Mouse (Mus musculus) neural tube, embryonic 14.5 days (tissue): ENCODE results near the gene Nectin1. TPM values are rescaled to one million over a fixed set of nuclear protein-coding genes. Genes with fewer than 3 reads are reported as not detected.

Experiments
- ATAC-seq: fragments of 200-750 bp; cut with Nextera tagmentation; 2 replicates; pipeline ENCODE4 v1.8.0; 2017; ENCODE audit warnings: low read depth, mild to moderate bottlenecking, moderate TSS enrichment, moderate library complexity
- H3K27ac ChIP-seq: fragments of 300-500 bp; sonication (generic); 2 replicates; pipeline ENCODE4 v1.5.1; 2014; ENCODE audit warnings: low read depth, mild to moderate bottlenecking, control low read depth, low read length, moderate library complexity, mixed read lengths
- H3K27me3 ChIP-seq: fragments of 300-500 bp; sonication (generic); 2 replicates; pipeline ENCODE4 v1.6.1; 2014; ENCODE audit warnings: low read length; ENCODE audit not compliant: control insufficient read depth, insufficient read depth
- H3K36me3 ChIP-seq: fragments of 300-500 bp; sonication (generic); 2 replicates; pipeline ENCODE4 v1.6.1; 2014; ENCODE audit warnings: low read length, mixed read lengths; ENCODE audit not compliant: control insufficient read depth, insufficient read depth
- H3K4me1 ChIP-seq: fragments of 300-500 bp; sonication (generic); 2 replicates; pipeline ENCODE4 v1.6.1; 2014; ENCODE audit warnings: low read length; ENCODE audit not compliant: control insufficient read depth, insufficient read depth
- H3K4me2 ChIP-seq: fragments of 300-500 bp; sonication (generic); 2 replicates; pipeline ENCODE4 v1.6.1; 2014; ENCODE audit warnings: mild to moderate bottlenecking, low read depth, low read length, control low read depth
- H3K4me3 ChIP-seq: fragments of 300-500 bp; sonication (generic); 2 replicates; pipeline ENCODE4 v1.5.1; 2014; ENCODE audit warnings: low read depth, low read length, control low read depth, mixed read lengths
- H3K9ac ChIP-seq: fragments of 300-500 bp; sonication (generic); replicated peaks from 2 replicates; pipeline ENCODE4 v1.6.1; 2014; ENCODE audit warnings: low read depth, mild to moderate bottlenecking, control low read depth, low read length, mixed read lengths
- H3K9me3 ChIP-seq: fragments of 300-500 bp; sonication (generic); 2 replicates; pipeline ENCODE4 v1.6.1; 2016; ENCODE audit warnings: low read length; ENCODE audit not compliant: control insufficient read depth
- WGBS: fragments of 180-500 bp; shearing (Covaris S2); extraction: QIAGEN DNeasy Blood & Tissue Kit; methylation state at CpG from one replicate; pipeline ENCODE4 v1.1.7; 2014; 5-methylcytosine and 5-hydroxymethylcytosine counted together
- polyA plus RNA-seq: library from polyadenylated mRNA; unstranded; fragments of >200 nt; fragmentation: Nextera tagmentation; extraction: Ambion mirVana; gene quantifications from 2 replicates; pipeline ENCODE4 v1.2.1, GENCODE M21; 2014

The Nectin1 gene
- polyA plus RNA-seq, 1 experiment from 2014 or later, result 21.1 TPM

GRCm38 (mm10) chr9:43719407-43719839, 24.4 kb upstream of the Nectin1 start:
- Histone ChIP-seq H3K27me3 (no peaks in the 10 kb centered on the region), H3K9ac (no peak overlapping the region), H3K4me3 (no peak overlapping the region), H3K9me3 (no peaks in the 10 kb centered on the region), H3K4me1 (no peaks in the 10 kb centered on the region), H3K4me2 (no peak overlapping the region), H3K27ac (no peak overlapping the region), H3K36me3 (no peaks in the 10 kb centered on the region)
- WGBS, result 82% methylated on average over 4 of the region's 4 CpGs
- no peak for ATAC-seq

DNA sequence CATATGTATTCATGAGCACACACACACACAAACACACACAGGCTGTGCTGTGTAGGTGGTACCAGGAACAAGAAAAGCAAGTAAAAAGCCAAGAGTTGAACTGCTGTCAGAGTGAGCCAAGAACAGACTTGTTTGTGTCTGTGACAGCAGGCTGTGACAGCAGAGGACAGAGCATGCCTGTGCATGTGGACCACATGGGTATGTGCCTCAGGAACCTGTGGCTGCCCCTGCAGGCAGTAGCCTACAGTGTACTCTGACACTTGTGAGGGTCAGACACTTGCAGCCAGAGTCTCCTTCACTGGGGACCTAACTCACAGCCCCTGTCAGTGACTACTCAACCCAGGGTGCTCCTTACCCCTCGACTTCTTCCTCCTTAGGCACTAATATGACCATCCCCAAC, 23.7 kb upstream of the Nectin1 start:
- Histone ChIP-seq H3K9ac (no peak overlapping the region), H3K27me3 (no peaks in the 10 kb centered on the region), H3K9me3 (no peaks in the 10 kb centered on the region), H3K27ac (no peak overlapping the region), H3K36me3 (no peaks in the 10 kb centered on the region), H3K4me3 (no peak overlapping the region), H3K4me1 (no peaks in the 10 kb centered on the region), H3K4me2 (no peak overlapping the region)
- 80% methylated on average over 1 of the region's 1 CpGs for WGBS
- no peak for ATAC-seq

DNA sequence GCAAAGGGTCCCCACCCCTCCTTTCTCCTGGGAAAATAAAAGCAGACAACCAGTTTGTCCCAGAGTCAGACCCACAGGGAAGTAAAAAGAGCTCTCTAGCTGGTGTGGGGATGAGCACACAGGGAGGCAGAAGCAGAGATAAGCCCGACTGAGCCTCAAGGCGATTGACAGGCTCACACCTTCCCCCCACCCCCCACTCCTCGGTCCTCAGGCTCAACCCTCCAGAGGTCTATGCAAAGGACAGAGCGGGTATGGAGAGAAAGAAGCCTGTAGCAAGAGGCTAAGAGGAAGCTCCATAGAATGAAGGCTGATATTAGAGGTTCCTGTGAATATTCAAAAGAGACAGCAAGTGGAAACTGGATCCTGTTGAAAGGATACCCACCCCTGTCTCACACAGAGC, 19.7 kb upstream of the Nectin1 start:
- H3K4me2 ChIP-seq, result no peak overlapping the region
- no peaks in the 10 kb centered on the region for H3K4me1 ChIP-seq
- H3K27me3 ChIP-seq, result no peaks in the 10 kb centered on the region
- H3K4me3 ChIP-seq, result no peak overlapping the region
- no peak for ATAC-seq
- H3K36me3 ChIP-seq, result no peaks in the 10 kb centered on the region
- no peak overlapping the region for H3K27ac ChIP-seq
- 34% methylated on average over 4 of the region's 4 CpGs for WGBS
- H3K9me3 ChIP-seq, result no peaks in the 10 kb centered on the region
- H3K9ac ChIP-seq, result no peak overlapping the region

DNA sequence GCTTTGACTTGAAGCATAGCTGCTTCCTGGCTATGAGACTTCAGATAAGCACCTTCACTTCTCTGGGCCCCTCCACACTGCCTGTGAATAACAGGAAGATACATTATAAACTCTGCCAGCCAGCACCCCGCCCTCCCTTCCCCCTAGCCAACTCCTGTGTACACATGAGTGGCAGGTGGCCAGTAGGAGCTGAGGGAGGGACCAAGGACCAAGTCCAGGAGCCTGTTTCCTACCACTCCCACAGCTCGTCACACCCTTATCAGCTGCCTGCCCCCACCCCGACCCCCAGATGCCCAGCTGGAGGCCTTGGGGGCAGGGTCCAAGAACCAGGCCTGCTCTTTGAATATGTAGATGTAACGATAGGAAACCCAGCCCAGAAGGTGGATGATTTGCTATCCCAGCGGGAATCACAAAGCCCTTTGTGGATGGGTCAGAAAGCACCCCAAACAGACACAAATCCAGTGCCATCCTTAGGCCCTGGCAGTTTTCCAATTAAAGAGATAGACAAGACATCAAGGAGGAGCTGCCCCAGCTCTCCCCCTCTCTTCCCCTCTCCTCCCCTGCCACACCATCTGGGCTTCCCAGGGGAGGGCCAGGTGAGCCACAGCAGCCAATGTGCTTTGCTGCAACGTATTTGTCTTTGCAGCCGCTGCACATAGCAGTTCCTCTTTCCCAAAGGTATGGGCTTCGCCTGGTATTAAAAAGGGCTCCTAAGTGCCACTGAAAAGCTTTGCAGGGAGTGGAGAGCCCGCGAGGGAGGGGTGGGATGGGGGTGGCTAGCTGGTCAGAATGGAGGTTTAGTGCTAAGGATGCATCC, 14.1 kb upstream of the Nectin1 start:
- H3K36me3 ChIP-seq, result no peaks in the 10 kb centered on the region
- peaks cover 12% of the 10 kb centered on the region for H3K4me1 ChIP-seq
- no peak overlapping the region for H3K9ac ChIP-seq
- no peak overlapping the region for H3K27ac ChIP-seq
- no peak overlapping the region for H3K4me2 ChIP-seq
- H3K4me3 ChIP-seq, result no peak overlapping the region
- H3K27me3 ChIP-seq, result no peaks in the 10 kb centered on the region
- no peaks in the 10 kb centered on the region for H3K9me3 ChIP-seq
- ATAC-seq, result no peak
- 11% methylated on average over 10 of the region's 10 CpGs for whole genome bisulfite sequencing

DNA sequence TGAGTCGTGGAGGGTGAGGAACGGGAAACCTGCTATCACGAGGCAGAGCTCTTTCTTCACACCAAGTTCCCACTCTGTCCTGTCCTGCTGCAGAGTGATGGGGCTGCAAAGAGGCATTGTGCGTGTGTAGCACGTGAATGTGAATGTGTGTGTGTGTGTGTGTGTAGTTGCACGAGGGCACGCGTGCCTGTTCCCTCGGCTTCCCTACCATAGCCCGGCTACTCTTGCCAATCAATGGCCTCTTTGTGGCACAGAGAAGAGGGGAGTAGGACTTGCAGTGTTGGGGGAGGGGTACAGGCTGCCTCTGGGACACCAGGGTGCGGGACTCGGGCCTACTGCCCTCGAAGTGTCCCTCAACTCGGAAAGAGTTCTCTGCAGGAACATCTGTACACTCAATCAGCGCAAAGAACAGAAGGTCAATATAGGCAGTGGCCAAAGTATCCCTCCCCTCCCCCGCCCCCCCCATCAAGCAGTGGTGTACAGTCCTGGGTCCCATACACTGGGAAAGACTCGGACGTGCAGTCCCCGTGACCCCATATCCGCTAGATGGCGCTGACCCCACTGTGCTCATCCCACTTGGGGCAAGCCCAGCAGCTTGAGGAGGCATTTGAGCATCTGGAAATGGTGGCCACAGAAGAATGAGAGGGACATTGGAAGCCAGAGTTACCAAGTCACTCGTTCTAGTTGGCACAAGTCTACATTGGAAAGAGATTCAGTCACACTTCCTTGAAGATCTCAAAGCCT, 13.3 kb upstream of the Nectin1 start:
- no peak overlapping the region for H3K4me3 ChIP-seq
- H3K27me3 ChIP-seq, result no peaks in the 10 kb centered on the region
- 9% methylated on average over 22 of the region's 22 CpGs for WGBS
- H3K4me2 ChIP-seq, result no peak overlapping the region
- H3K36me3 ChIP-seq, result no peaks in the 10 kb centered on the region
- ATAC-seq, result no peak; the same call in 1 of the 2 replicates
- peaks cover 12% of the 10 kb centered on the region for H3K4me1 ChIP-seq
- H3K27ac ChIP-seq, result no peak overlapping the region
- no peaks in the 10 kb centered on the region for H3K9me3 ChIP-seq
- H3K9ac ChIP-seq, result no peak overlapping the region

- no peak for ATAC-seq
- Histone ChIP-seq H3K27ac (no peak overlapping the region), H3K9me3 (no peaks in the 10 kb centered on the region), H3K9ac (no peak overlapping the region), H3K4me1 (peaks cover 12% of the 10 kb centered on the region), H3K27me3 (no peaks in the 10 kb centered on the region), H3K4me3 (no peak overlapping the region), H3K36me3 (no peaks in the 10 kb centered on the region), H3K4me2 (no peak overlapping the region)
- 72% methylated on average over 6 of the region's 6 CpGs for WGBS
Measured at GRCm38 (mm10) chr9:43731880-43732279, 11.9 kb upstream of the Nectin1 start.

- WGBS, result 22% methylated on average over 8 of the region's 8 CpGs
- no peak for ATAC-seq
- Histone ChIP-seq H3K9me3 (no peaks in the 10 kb centered on the region), H3K4me1 (peaks cover 13% of the 10 kb centered on the region), H3K36me3 (no peaks in the 10 kb centered on the region), H3K9ac (no peak overlapping the region), H3K27ac (no peak overlapping the region), H3K27me3 (no peaks in the 10 kb centered on the region), H3K4me2 (no peak overlapping the region), H3K4me3 (no peak overlapping the region)
Measured at GRCm38 (mm10) chr9:43732671-43733070, 11.1 kb upstream of the Nectin1 start.

- H3K4me1 ChIP-seq, result peaks cover 11% of the 10 kb centered on the region
- H3K9ac ChIP-seq, result no peak overlapping the region
- no peak overlapping the region for H3K27ac ChIP-seq
- H3K36me3 ChIP-seq, result no peaks in the 10 kb centered on the region
- ATAC-seq, result no peak
- no peak overlapping the region for H3K4me3 ChIP-seq
- H3K9me3 ChIP-seq, result no peaks in the 10 kb centered on the region
- no peaks in the 10 kb centered on the region for H3K27me3 ChIP-seq
- no peak overlapping the region for H3K4me2 ChIP-seq
Measured at GRCm38 (mm10) chr9:43734952-43735351, 8.8 kb upstream of the Nectin1 start.

DNA sequence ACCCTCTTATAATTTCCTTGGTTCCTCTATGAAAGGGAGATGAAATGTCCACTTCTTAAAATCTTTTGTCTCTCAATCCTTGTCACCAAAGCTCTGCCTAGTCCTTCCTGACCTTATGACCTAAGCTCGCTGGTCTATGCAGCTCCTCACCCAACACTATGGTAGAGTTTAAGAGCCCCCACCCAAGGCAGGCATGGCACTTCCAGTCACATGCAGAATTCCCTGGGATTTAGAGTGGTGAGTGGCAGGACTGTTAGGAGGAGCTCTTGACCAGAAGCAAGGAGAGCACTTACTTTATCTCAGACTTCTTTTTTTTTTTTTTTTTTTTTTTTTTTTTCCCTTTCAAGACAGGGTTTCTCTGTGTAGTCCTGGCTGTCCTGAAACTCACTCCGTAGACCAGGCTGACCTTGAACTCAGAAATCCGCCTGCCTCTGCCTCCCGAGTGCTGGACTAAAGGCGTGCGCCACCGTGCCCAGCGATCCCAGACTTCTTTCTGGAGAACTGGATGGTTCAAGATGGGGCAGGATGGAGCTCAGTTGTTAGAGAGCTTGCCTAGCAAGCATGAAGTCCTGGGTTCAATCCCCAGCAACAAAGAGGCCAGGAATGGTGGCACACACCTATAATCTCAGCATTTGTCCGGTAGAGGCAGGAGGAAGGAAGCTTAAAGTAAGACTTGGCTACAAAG, 7.6 kb upstream of the Nectin1 start:
- WGBS, result 93% methylated on average over 9 of the region's 9 CpGs
- Histone ChIP-seq H3K4me3 (no peak overlapping the region), H3K27me3 (no peaks in the 10 kb centered on the region), H3K9ac (no peak overlapping the region), H3K27ac (no peak overlapping the region), H3K4me2 (no peak overlapping the region), H3K4me1 (peaks cover 7% of the 10 kb centered on the region), H3K9me3 (no peaks in the 10 kb centered on the region), H3K36me3 (no peaks in the 10 kb centered on the region)
- ATAC-seq, result no peak
